Mouse (Mus musculus): Measurements from ENCODE around the gene Notch2.
A peak's percentile ranks its signal among the peaks of the same experiment; 100 is the strongest.
"Not testable (repeated sequence)": the region's sequence is repeated elsewhere in the genome, so short reads cannot be mapped to it uniquely, and the experiment has no call there.

Notch2 gene

GRCm38 (mm10) chr3:98032944-98033343 is 19.6 kb downstream of the Notch2 start:
- DNase-seq: no peak

GRCm38 (mm10) chr3:98034622-98035593 is 21.6 kb downstream of the Notch2 start:
- DNase-seq: no peak

- no peak for DNase-seq
Measured at GRCm38 (mm10) chr3:98036161-98036560, 22.8 kb downstream of the Notch2 start.

- no peak for DNase-seq
Measured at GRCm38 (mm10) chr3:98037151-98037550, 23.8 kb downstream of the Notch2 start.

- DNase-seq: no peak
Measured at GRCm38 (mm10) chr3:98038658-98039057, 25.3 kb downstream of the Notch2 start.

GRCm38 (mm10) chr3:98039223-98039622 is 25.9 kb downstream of the Notch2 start:
- DNase-seq: no peak

GRCm38 (mm10) chr3:98039666-98040456 is 26.5 kb downstream of the Notch2 start:
- no peak for DNase-seq

GRCm38 (mm10) chr3:98040836-98041235 is 27.5 kb downstream of the Notch2 start:
- no peak for DNase-seq

GRCm38 (mm10) chr3:98042301-98042700 is 29.0 kb downstream of the Notch2 start:
- no peak for DNase-seq

- peak; percentile 30 for DNase-seq
Measured at GRCm38 (mm10) chr3:98042955-98043456, 29.7 kb downstream of the Notch2 start.

GRCm38 (mm10) chr3:98043669-98044068 is 30.3 kb downstream of the Notch2 start:
- DNase-seq: no peak

- no peak for DNase-seq
Measured at GRCm38 (mm10) chr3:98044768-98045368, 31.5 kb downstream of the Notch2 start.

GRCm38 (mm10) chr3:98045465-98046148 is 32.3 kb downstream of the Notch2 start:
- DNase-seq: no peak

GRCm38 (mm10) chr3:98046305-98046704 is 33.0 kb downstream of the Notch2 start:
- no peak for DNase-seq

- no peak for DNase-seq
Measured at GRCm38 (mm10) chr3:98049671-98050070, 36.3 kb downstream of the Notch2 start.

GRCm38 (mm10) chr3:98050086-98050485 is 36.8 kb downstream of the Notch2 start:
- DNase-seq: not testable (repeated sequence)

GRCm38 (mm10) chr3:98050492-98051406 is 37.4 kb downstream of the Notch2 start:
- DNase-seq: no peak

- no peak for DNase-seq
Measured at GRCm38 (mm10) chr3:98051407-98051968, 38.2 kb downstream of the Notch2 start.

- no peak for DNase-seq
Measured at GRCm38 (mm10) chr3:98052507-98053430, 39.4 kb downstream of the Notch2 start.

GRCm38 (mm10) chr3:98053817-98054216 is 40.5 kb downstream of the Notch2 start:
- DNase-seq: no peak
